Mouse (Mus musculus): ENCODE results near the gene Slc25a5. TPM values are rescaled to one million over a fixed set of nuclear protein-coding genes. Genes with fewer than 3 reads are reported as not detected.

Gene Slc25a5
- total and polyA plus RNA-seq, 3 experiments, result 591 to 1,177 (median 881) TPM

DNA sequence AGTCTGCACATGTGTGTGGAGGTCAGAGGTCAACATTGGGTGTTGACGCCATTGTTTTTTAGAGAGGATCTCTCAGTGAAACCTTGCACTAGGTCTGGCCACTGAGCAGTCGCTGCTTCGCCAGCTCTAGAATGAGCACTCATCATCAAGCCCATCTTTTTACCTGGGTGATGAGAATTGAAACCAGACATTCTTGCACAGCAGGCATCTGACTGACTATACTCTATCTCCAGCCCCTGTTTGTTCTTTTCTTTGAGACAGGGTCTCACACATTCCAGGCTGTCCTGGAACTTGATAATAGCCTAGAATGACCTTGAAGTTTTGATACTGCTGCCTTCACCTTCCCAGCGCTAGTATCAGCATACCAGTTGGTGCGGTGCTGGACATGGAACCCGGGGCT, 22.9 kb upstream of the Slc25a5 start:
- in situ Hi-C loops (cut with MboI; ENCODE audit: low pct_ligation_motif_present, low pct_unique_long_range_greater_than_20kb, low sequenced_read_pairs) (loop anchor here (25.0 kb wide), 1 partner anchor 140 kb away; the partner anchor contains the start of gene Nkrf), dilution Hi-C loops (cut with MboI; ENCODE audit: extremely low pct_ligation_motif_present, extremely low pct_unique_long_range_greater_than_20kb, low sequenced_read_pairs) (no loop called here)
- no peak overlapping the region for H3K27ac ChIP-seq (ENCODE audit: insufficient read depth, low read depth)
- DNase-seq (ENCODE audit: extremely low read depth), result no peak
- no peak overlapping the region for H3K9ac ChIP-seq (ENCODE audit: insufficient read depth, low read depth)
- no peaks in the 10 kb centered on the region for H3K79me2 ChIP-seq (replicated peaks; ENCODE audit: control insufficient read depth, extremely low read depth, insufficient read depth, poor library complexity, severe bottlenecking)
- no peaks in the 10 kb centered on the region for H3K9me3 ChIP-seq (replicated peaks; ENCODE audit: low read length)
- H3K36me3 ChIP-seq (replicated peaks in 1 of 2; ENCODE audit: control insufficient read depth in 1 of 2, insufficient read depth in 1 of 2, low read length in 1 of 2), result no peaks in the 10 kb centered on the region
- no peak overlapping the region for H3K4me2 ChIP-seq (ENCODE audit: insufficient read depth, low read depth, poor library complexity, severe bottlenecking)
- no peaks in the 10 kb centered on the region for H3K4me1 ChIP-seq (ENCODE audit: control insufficient read depth in 1 of 2, insufficient read depth in 2 of 2)
- H3K27me3 ChIP-seq (replicated peaks), result no peaks in the 10 kb centered on the region
- TF ChIP-seq MAFK (IDR thresholded peaks at IDR 0.05; ENCODE audit: insufficient replicate concordance, low read length) (no peak), JUND (conservative IDR thresholded peaks at IDR 0.05; ENCODE audit: low read depth, low read length) (no peak), MAX (IDR thresholded peaks at IDR 0.05; ENCODE audit: low read length) (no peak), MYC (IDR thresholded peaks at IDR 0.05; ENCODE audit: low read depth, low read length) (no peak), POLR2AphosphoS2 (IDR thresholded peaks at IDR 0.05; ENCODE audit: low read depth, low read length) (no peak), TBP (conservative IDR thresholded peaks at IDR 0.05; ENCODE audit: low read depth, low read length) (no peak)
- H3K4me3 ChIP-seq (replicated peaks in 1 of 3; ENCODE audit: low read depth in 2 of 3, low read length in 2 of 3, poor library complexity in 1 of 3), result no peak overlapping the region

DNA sequence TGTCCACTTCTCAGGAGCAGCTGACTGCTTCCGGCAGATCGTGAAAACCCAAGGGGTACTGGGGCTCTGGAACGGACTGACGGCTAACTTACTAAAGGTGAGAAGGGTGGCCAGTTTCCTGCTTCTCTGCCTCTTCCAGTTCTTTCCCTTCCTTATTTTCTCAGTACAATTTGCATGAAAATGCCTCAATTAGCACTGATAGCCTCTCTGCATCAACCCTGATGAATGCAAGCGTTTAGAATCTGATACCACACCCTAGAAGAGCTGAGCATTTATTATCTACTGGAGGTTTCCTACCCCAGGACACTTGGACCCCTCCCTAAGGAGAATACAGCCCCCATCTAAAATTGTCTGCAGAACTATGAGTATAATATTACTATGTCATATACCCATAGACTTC, 19.9 kb upstream of the Slc25a5 start:
- Histone ChIP-seq H3K36me3 (replicated peaks in 1 of 2; ENCODE audit: control insufficient read depth in 1 of 2, insufficient read depth in 1 of 2, low read length in 1 of 2) (no peaks in the 10 kb centered on the region), H3K4me3 (replicated peaks in 1 of 3; ENCODE audit: low read depth in 2 of 3, low read length in 2 of 3, poor library complexity in 1 of 3) (no peak overlapping the region), H3K9me3 (replicated peaks; ENCODE audit: low read length) (no peaks in the 10 kb centered on the region), H3K27me3 (replicated peaks) (no peaks in the 10 kb centered on the region), H3K27ac (ENCODE audit: insufficient read depth, low read depth) (no peak overlapping the region), H3K9ac (ENCODE audit: insufficient read depth, low read depth) (no peak overlapping the region), H3K4me2 (ENCODE audit: insufficient read depth, low read depth, poor library complexity, severe bottlenecking) (no peak overlapping the region), H3K4me1 (ENCODE audit: control insufficient read depth in 1 of 2, insufficient read depth in 2 of 2) (no peaks in the 10 kb centered on the region), H3K79me2 (replicated peaks; ENCODE audit: control insufficient read depth, extremely low read depth, insufficient read depth, poor library complexity, severe bottlenecking) (no peaks in the 10 kb centered on the region)
- in situ Hi-C loops (cut with MboI; ENCODE audit: low pct_ligation_motif_present, low pct_unique_long_range_greater_than_20kb, low sequenced_read_pairs), result no loop called here
- TF ChIP-seq NELFE (IDR thresholded peaks at IDR 0.05; ENCODE audit: low read depth, low read length), result no peak
- no peak for TF ChIP-seq SMC3 (IDR thresholded peaks at IDR 0.05; ENCODE audit: low read depth, low read length)
- TF ChIP-seq ZNF384 (IDR thresholded peaks at IDR 0.05; ENCODE audit: low read depth, low read length), result no peak
- no peak for TF ChIP-seq PAX5 (IDR thresholded peaks at IDR 0.05; ENCODE audit: low read length)
- TF ChIP-seq MXI1 (IDR thresholded peaks at IDR 0.05; ENCODE audit: low read depth, low read length), result no peak
- no peak for TF ChIP-seq TCF12 (IDR thresholded peaks at IDR 0.05; ENCODE audit: low read depth, low read length)
- no peak for TF ChIP-seq KAT2A (IDR thresholded peaks at IDR 0.05; ENCODE audit: insufficient replicate concordance, low read length)
- TF ChIP-seq MEF2A (IDR thresholded peaks at IDR 0.05; ENCODE audit: borderline replicate concordance, low read depth, low read length), result no peak
- no peak for TF ChIP-seq MAX (IDR thresholded peaks at IDR 0.05; ENCODE audit: low read length)
- dilution Hi-C loops (cut with MboI; ENCODE audit: extremely low pct_ligation_motif_present, extremely low pct_unique_long_range_greater_than_20kb, low sequenced_read_pairs), result no loop called here
- DNase-seq (ENCODE audit: extremely low read depth), result no peak

- in situ Hi-C loops (cut with MboI; ENCODE audit: low pct_ligation_motif_present, low pct_unique_long_range_greater_than_20kb, low sequenced_read_pairs), result no loop called here
- Histone ChIP-seq H3K4me3 (replicated peaks in 1 of 3; ENCODE audit: low read depth in 2 of 3, low read length in 2 of 3, poor library complexity in 1 of 3) (no peak overlapping the region), H3K9me3 (replicated peaks; ENCODE audit: low read length) (no peaks in the 10 kb centered on the region), H3K4me1 (ENCODE audit: control insufficient read depth in 1 of 2, insufficient read depth in 2 of 2) (no peaks in the 10 kb centered on the region), H3K9ac (ENCODE audit: insufficient read depth, low read depth) (no peak overlapping the region), H3K36me3 (replicated peaks in 1 of 2; ENCODE audit: control insufficient read depth in 1 of 2, insufficient read depth in 1 of 2, low read length in 1 of 2) (no peaks in the 10 kb centered on the region), H3K4me2 (ENCODE audit: insufficient read depth, low read depth, poor library complexity, severe bottlenecking) (no peak overlapping the region), H3K27ac (ENCODE audit: insufficient read depth, low read depth) (no peak overlapping the region), H3K79me2 (replicated peaks; ENCODE audit: control insufficient read depth, extremely low read depth, insufficient read depth, poor library complexity, severe bottlenecking) (no peaks in the 10 kb centered on the region), H3K27me3 (replicated peaks) (no peaks in the 10 kb centered on the region)
- DNase-seq (ENCODE audit: extremely low read depth), result no peak
- dilution Hi-C loops (cut with MboI; ENCODE audit: extremely low pct_ligation_motif_present, extremely low pct_unique_long_range_greater_than_20kb, low sequenced_read_pairs), result no loop called here
- TF ChIP-seq PAX5 (IDR thresholded peaks at IDR 0.05; ENCODE audit: low read length) (no peak), KAT2A (IDR thresholded peaks at IDR 0.05; ENCODE audit: insufficient replicate concordance, low read length) (no peak), CHD1 (IDR thresholded peaks at IDR 0.05; ENCODE audit: low read depth, low read length) (no peak)
Observed at GRCm38 (mm10) chrX:36777694-36778093, 17.8 kb upstream of the Slc25a5 start.

Measured in CH12.LX (cell line).